Mouse (Mus musculus) T-cell, adult 2 months (primary cell): ENCODE results near the gene Sult6b2.

Source experiments
- DNase-seq: peaks from one replicate; pipeline ENCODE4 v3.0.0; 2022; ENCODE audit warnings: low spot score

The Sult6b2 gene

DNA sequence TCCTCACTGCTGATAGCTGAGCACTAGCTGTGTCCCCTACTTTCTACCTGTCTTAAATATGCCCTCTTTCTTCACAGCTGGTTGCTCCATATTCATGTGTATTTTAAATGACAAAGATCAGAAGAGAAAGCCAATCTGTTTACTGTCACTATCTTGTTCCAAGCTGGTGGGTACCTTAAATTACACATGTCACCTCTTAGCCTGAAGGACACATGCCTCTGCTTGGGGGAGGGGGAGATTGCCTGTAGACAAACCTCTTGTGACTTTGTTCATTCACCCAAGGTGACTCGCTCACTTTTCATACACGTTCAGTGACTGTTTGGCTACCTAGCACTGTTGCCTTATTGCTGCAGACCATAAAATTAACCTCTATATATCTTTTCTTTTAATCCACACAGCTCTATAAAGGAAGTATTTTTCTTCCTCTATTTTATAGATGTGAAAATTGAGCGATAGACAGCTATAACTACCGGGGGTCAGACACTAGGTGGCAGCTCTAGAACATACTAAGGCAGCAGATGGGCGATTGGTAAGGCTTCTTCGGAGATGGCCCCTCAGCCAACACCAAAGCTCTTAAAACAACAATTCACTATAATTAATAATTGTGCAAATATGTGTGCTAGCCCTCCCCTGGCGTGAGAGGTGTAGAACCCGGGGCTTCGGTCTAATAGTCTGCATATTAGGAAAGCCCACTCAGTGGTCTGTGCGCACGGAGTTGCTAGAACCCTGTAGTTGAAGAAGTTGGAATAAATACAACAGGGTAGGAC, 25.1 kb downstream of the Sult6b2 start:
- peak; percentile 53 for DNase-seq

GRCm38 (mm10) chr6:142776935-142777334, 27.4 kb downstream of the Sult6b2 start:
- no peak for DNase-seq

DNA sequence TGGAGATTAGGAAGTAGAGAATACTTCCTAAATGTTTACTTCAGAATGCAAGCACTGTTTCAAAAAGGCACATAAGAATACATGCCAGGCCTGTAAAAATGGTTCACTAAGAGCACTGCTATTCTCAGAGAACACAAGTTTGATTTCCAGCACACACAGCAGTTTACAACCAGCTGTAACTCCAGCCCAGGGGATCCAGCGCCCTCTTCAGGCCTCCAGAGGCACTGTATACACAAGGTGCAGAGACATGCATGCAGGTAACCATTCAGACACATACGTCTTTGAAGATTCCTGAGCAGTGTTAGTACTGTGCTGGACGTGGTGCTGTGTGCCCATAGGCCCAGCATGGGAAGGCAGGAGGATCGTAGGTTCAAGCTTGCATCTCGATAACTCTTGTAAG, 30.7 kb downstream of the Sult6b2 start:
- DNase-seq: no peak

GRCm38 (mm10) chr6:142771643-142772042, 32.7 kb downstream of the Sult6b2 start:
- DNase-seq: no peak

GRCm38 (mm10) chr6:142769896-142770295, 34.4 kb downstream of the Sult6b2 start:
- DNase-seq: no peak

- DNase-seq: no peak
These were observed 37.0 kb downstream of the Sult6b2 start for GRCm38 (mm10) chr6:142767305-142767704.

GRCm38 (mm10) chr6:142764933-142765332, 39.4 kb downstream of the Sult6b2 start:
- no peak for DNase-seq

DNA sequence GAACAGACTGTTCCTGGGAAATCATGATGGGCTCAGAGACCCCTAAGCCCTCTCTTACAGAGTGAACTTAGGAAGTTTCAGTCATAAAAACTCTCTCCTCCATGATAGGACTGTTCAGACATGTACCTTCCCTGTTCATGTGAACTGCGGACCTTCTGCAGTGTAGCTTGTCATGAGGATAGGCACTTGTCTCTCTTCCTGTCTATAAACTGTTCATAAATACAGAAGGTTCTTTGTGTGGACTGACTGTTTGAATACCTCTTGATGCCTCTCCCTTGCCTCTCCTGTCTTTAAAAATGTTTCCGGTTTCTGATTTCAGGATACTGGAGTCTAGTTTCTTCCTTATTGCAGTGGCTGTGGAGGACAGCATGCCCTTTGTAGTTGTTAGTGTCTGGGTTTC, 44.7 kb downstream of the Sult6b2 start:
- no peak for DNase-seq

GRCm38 (mm10) chr6:142758562-142758961, 45.7 kb downstream of the Sult6b2 start:
- no peak for DNase-seq

DNA sequence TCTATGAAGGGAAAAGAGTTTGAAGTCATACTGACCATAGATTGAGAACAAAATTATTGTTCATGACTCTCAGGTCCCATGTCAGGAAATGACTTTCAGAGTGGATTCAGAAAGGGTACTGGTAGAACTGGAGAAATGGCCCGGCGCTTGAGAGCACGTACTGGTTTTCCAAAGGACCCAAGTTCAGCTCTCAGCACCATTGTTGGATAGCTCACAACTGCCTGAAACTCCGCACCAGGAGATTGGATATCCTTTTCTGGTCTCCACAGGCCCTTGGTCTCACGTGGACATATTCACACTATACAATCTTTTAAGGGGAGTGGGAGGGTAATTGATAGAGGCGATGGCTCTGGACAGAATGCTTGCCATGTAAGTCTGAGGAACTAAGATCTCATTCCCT, 46.3 kb downstream of the Sult6b2 start:
- DNase-seq: no peak

GRCm38 (mm10) chr6:142757334-142757965, 46.9 kb downstream of the Sult6b2 start:
- DNase-seq: peak; percentile 60

DNA sequence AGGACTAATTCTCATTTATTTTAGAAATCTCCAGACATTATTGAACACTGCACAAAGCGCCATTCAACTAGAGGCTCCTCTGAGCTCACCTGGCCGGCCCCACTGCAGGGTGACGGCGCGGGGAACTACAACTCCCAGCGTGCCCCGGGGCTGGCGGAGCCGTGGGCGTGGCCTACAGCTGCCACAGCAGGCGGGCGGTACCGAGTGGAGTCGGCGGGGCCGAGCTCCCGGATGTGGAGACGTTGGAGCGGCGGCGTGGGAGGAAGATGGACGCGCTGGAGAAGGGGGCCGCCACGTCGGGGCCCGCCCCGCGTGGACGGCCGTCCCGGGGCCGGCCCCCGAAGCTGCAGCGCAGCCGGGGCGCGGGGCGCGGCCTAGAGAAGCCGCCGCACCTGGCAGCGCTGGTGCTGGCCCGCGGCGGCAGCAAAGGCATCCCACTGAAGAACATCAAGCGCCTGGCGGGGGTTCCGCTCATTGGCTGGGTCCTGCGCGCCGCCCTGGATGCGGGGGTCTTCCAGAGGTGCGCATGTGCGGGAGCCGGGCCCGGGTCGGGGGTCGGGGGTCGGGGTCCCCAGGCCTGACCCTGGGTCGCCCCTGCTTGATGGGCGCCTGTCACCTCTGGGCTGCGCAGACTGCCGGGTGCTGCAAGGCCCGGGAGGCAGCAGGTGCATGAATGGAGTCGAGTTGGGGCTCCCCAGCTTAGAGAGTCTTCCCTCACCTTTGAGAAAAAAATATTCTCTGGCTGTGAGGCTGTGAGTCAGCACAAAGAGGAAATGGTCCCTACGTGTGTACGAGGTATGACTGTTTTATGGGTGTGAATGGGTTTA, 47.6 kb downstream of the Sult6b2 start, which contains the start of gene Cmas:
TSS of gene Cmas (plus strand) at position 180 of the 827 bp plus-strand sequence.
- DNase-seq: peak; percentile 91

GRCm38 (mm10) chr6:142752331-142753246, 51.7 kb downstream of the Sult6b2 start:
- DNase-seq: peak; percentile 78

- no peak for DNase-seq
These were observed 52.9 kb downstream of the Sult6b2 start for GRCm38 (mm10) chr6:142751365-142751764.

GRCm38 (mm10) chr6:142748057-142748708, 56.1 kb downstream of the Sult6b2 start:
- DNase-seq: no peak

DNA sequence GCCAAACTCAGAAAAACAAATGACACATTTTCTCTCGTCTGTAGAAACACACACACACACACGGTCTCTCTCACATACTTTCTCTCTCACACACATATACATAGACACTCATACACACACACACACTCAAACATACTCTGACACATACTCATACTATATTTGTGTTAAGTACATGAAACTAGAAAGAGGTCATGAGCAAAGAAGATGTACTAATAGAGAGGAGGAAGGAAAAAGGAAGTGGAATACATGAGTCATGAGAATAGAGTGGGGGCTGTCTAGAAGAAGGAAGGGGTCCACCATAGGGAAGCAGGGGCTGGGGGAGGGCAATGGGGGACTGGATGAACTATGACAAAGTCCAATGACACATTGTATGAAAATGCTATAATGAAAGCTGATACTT, 57.1 kb downstream of the Sult6b2 start:
- DNase-seq: no peak

DNA sequence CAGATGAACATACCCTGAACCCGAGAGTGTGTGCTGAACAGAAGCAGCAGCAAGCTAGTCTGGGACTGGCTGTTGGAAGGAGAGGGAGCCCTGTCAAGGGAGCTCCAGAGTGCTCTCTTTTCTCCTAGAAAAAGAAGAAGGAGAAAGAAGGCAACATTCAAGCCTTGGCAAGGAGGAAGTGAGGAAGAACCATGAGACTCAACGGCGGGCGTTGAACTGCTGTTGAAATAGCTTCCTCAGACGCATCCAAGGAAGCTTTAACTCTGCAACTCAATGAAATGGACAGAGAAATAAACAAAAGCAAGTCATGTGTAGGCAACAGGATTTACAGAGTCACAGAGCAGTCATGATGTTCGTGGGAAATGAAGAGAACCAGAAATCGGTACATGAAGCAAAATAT, 57.5 kb downstream of the Sult6b2 start:
- DNase-seq: no peak

DNA sequence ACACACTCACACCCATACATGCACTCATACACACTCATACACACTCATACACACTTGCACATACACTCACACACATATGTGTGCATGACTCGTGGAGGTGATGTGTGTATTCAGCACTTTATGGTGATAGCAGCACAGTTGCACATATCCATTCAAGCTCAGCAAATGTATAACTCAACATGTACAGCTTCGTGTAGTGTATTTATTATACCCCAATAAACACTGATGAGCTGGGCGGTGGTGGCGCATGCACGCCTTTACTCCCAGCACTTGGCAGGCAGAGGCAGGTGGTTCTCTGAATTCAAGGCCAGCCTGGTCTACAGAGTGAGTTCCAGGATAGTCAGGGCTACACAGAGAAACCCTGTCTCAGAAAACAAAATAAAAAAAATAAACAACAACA, 58.8 kb downstream of the Sult6b2 start:
- no peak for DNase-seq

- no peak for DNase-seq
These were observed 61.1 kb downstream of the Sult6b2 start for GRCm38 (mm10) chr6:142743193-142743592.

DNA sequence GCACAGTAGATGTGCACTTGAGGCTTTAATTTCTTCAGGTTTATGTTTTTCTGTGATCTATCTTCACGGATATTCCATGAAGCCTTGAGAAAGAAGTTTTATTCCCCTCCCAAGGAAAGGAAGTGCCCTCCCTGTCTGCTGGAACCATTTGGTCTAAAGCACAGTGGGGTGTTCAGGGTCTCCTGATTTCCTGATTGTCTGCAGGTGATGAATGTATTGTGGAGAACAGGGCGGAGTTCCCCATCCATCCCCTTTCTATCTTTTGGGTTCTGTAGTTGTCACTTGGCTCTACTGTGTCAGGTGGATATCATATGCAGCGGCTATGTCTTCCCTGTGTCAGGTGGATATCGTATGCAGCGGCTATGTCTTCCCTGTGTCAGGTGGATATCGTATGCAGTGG, 62.5 kb downstream of the Sult6b2 start:
- no peak for DNase-seq

- no peak for DNase-seq
These were observed 65.7 kb downstream of the Sult6b2 start for GRCm38 (mm10) chr6:142738637-142739036.
